Mouse (Mus musculus): ENCODE results near the gene Olfr1410.

Gene Olfr1410

DNA sequence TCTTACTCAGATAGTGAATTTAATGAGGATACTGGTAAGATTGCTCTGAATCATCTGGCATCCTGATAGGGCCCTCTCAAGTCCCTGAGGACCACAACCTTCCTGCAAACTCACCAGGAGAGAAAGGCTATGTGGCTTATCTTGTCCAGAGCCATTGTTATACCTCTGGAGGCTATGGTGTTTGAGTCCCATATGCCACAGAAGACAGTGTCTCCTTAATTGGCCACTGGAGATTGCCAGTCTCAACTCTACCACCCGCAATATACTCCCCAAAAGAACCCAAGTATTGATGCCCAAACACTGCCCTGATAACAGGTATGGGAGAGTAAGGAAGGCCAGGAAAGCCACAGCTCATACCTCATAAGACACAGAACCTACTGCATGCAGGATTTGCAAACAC, at the start of gene Olfr1410:
Gene Olfr1410, plus strand, starts transcription at position 301 of the 400 bp plus-strand sequence.
- no peak for DNase-seq (ENCODE audit: low spot score in 2 of 2)

DNA sequence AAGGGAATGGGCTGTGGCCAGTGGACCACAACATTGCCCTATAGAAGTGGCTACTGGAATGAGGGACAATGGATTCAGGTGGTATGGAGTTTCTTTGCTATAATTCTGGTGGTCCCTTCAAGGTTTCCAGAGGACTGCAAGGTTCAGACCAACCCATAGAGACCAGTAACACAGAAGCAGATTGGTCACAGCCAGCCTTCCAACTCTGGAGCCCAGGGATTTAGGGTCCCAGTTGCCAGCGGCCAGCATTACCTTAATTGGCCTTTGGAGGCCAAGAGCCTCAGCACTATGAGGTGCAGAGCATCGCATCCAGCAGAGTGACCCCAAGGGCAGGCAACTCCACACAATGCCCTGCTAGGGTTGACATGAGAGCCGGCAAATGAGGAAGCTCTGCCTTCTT, 34.6 kb upstream of the Olfr1410 start, which contains the start of gene Olfr1413:
Gene Olfr1413, plus strand, starts transcription at position 301 of the 400 bp plus-strand sequence.
- no peak for DNase-seq (ENCODE audit: low spot score in 2 of 2)

- DNase-seq (ENCODE audit: low spot score in 2 of 2), result no peak
These were observed 20.1 kb upstream of the Olfr1410 start, which contains the start of gene Olfr1412 for GRCm38 (mm10) chr1:92585479-92585878. TSS of gene Olfr1412 (plus strand) at chr1:92585779.

DNA sequence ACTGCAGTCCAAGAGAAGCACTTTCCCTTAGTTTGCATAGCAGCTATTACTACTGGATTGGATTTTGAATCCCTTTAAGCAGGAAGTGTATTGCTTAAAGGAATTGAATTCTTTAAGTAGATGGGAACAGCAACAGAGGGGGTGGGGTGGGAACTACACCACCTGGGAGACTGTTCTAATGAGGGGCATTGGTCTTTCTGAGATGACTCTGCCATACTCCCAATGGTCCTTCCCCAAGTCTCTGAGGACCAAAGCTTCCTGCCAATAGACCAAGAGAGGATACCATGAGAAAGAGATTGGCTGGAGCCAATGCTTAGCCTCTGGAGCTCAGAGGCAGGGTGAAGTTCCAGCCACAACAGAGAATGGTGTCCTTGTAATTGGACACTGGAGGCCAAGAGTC, 11.5 kb upstream of the Olfr1410 start, which contains the start of gene Olfr1411:
Gene Olfr1411, plus strand, starts transcription at position 301 of the 400 bp plus-strand sequence.
- DNase-seq (ENCODE audit: low spot score in 2 of 2), result no peak

- no peak for DNase-seq (ENCODE audit: low spot score in 2 of 2)
These were observed 9.6 kb upstream of the Olfr1410 start for GRCm38 (mm10) chr1:92596019-92596418.

DNA sequence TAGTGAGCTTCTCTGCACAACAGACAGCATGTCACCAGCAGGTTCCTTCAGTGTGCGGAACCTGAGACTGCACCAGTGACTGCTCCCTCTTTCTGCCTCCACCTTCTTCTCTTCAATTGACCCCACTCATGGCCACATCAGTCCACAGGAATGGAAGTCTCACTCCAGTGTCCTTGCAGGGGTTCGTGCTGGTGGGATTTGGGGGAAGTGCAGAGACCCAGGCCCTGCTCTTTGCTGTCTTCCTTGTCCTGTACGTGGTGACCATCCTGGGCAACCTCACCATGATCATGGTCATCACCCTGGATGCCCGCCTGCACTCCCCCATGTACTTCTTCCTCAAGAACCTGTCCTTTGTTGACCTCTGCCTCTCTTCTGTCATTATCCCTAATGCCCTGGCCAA, 2.1 kb downstream of the Olfr1410 start:
- DNase-seq (ENCODE audit: low spot score in 2 of 2), result peak in 1 of 2 experiments; percentile 52

DNA sequence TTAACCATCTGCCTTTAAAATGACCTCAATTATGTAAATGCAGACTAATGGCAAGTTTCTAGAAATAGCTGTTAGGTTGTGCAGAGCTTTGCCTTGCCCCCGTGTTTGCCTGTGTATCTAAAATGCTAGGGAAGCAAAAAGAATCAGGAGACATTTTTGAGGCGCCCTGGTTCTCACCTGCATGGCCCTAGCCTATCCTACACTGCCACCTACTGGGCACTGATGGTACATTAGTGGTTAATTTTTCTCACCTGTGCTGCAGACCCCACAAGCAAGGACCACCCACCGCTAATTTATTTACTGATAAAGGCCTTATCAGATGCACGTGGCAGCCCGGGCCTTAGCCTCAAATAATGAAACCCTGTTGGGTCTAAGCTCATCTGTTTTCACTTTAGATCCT, 5.4 kb downstream of the Olfr1410 start:
- peak; percentile 28 to 75 for DNase-seq (ENCODE audit: low spot score in 2 of 2)

DNA sequence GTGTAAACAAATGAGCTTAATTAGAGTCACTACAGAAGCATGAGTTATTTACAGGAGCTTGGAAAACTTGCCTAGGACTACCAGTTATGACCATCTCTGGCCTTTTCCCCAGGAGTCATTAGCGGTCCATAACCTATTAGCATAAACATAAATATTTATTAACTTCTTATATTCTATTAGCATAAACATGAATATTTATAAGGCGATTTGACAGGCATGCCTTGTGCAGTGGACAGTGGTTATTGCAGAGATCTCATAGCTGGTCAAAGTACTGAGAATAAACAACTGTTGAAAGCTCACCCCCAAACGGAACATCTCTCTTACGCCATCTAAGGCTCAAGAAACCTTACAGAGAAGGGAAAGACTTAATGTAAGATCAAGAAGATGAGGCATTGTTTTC, 7.6 kb downstream of the Olfr1410 start:
- no peak for DNase-seq (ENCODE audit: low spot score in 2 of 2)

GRCm38 (mm10) chr1:92614516-92614915, 8.9 kb downstream of the Olfr1410 start:
- no peak for DNase-seq (ENCODE audit: low spot score in 2 of 2)

DNA sequence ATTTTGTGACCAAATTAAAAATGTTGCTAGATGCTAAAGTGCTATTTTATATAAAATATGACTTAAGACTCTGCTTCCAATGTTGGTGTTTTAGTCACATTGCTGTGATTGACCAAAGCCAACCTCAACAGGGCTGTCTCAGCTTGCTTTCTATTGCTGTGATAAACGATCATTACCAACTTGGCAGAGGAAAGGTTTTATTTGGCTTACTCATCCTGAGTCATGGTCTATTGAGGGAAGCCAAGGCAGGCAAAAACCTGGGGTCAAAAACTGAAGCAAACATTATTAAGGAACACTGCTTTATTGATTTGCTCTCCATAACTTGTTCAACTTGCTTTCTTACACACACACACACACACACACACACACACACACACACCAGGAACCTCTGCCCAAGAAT, 10.5 kb downstream of the Olfr1410 start:
- DNase-seq (ENCODE audit: low spot score in 2 of 2), result no peak

GRCm38 (mm10) chr1:92617488-92617887, 11.9 kb downstream of the Olfr1410 start, which contains the start of gene Olfr12:
TSS of gene Olfr12 (plus strand) at chr1:92617788.
- no peak for DNase-seq (ENCODE audit: low spot score in 2 of 2)

- no peak for DNase-seq (ENCODE audit: low spot score in 2 of 2)
These were observed 12.8 kb downstream of the Olfr1410 start for GRCm38 (mm10) chr1:92618360-92618759.

- no peak for DNase-seq (ENCODE audit: low spot score in 2 of 2)
These were observed 22.6 kb downstream of the Olfr1410 start for GRCm38 (mm10) chr1:92628227-92628626.

DNA sequence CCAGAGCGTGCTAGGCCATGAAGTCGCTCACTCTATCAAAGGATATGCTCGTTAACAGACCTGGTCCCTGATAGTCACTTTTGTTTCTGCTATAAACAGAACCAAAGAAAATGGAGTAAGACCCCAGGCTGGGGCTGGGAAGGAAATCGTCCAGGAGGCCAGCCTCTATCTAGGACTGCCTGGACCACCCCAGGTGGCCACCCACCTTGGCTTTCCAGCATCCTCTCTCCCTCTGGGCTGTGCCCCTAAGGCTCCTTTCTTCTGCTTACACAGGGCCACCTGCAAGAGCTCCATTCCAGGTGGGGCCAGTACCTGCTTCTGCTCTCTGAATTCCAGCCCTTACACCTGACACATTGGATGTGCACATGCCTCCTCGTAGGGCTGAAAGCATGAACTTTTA, 26.6 kb downstream of the Olfr1410 start:
- DNase-seq (ENCODE audit: low spot score in 2 of 2), result no peak

GRCm38 (mm10) chr1:92632948-92633347, 27.4 kb downstream of the Olfr1410 start:
- DNase-seq (ENCODE audit: low spot score in 2 of 2), result no peak

DNA sequence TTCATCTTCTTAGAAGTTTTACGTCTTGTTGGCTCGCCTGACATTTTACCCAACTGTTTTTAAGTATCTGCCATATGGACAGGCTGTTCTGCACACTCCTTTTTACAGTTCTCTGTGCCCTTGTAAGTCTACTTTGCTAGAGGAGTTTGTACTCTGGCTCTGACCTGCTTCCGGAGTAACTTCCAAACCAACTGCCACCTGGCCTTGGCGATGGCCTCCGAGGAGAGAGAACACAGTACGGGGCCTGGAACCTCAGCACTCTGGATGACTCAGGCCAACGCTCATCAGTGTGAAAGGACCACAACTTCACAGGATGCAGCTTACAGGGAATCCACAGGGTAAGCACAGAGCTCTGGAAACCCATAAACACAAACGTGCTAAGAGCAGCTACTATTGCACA, 28.1 kb downstream of the Olfr1410 start:
- no peak for DNase-seq (ENCODE audit: low spot score in 2 of 2)

GRCm38 (mm10) chr1:92634569-92634968, 29.0 kb downstream of the Olfr1410 start:
- no peak for DNase-seq (ENCODE audit: low spot score in 2 of 2)

- no peak for DNase-seq (ENCODE audit: low spot score in 2 of 2)
These were observed 29.5 kb downstream of the Olfr1410 start for GRCm38 (mm10) chr1:92634976-92635599.

- no peak for DNase-seq (ENCODE audit: low spot score in 2 of 2)
These were observed 30.4 kb downstream of the Olfr1410 start for GRCm38 (mm10) chr1:92636015-92636414.

DNA sequence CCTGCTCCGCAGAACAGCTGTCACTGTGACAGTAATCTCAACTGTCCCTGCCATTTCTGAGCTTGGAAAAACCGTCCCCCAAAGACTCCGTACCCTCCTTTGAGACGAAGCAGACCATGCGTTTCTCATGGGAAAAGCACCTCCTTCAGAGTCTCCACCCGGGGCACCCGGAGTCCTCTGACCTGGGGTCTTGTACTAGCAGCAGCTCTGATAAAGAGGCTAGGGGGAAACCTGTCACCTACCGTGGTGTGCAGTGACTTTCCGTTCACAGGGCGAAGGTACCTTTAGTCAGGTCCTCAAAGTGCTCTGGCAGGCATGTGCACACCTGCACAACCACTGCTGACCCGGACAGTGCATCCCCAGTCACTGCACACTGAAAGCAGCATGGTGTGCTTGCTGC, 31.1 kb downstream of the Olfr1410 start:
- no peak for DNase-seq (ENCODE audit: low spot score in 2 of 2)

GRCm38 (mm10) chr1:92637501-92638172, 32.1 kb downstream of the Olfr1410 start:
- DNase-seq (ENCODE audit: low spot score in 2 of 2), result no peak

GRCm38 (mm10) chr1:92638181-92638580, 32.6 kb downstream of the Olfr1410 start:
- DNase-seq (ENCODE audit: low spot score in 2 of 2), result no peak

- DNase-seq (ENCODE audit: low spot score in 2 of 2), result no peak
These were observed 33.2 kb downstream of the Olfr1410 start for GRCm38 (mm10) chr1:92638736-92639135.
